Mouse (Mus musculus): ENCODE data around the gene Olfr391-ps. TPM values are rescaled to one million over a fixed set of nuclear protein-coding genes. Genes with fewer than 3 reads are reported as not detected.

Olfr391-ps gene
- not detected for total RNA-seq (2021)

DNA sequence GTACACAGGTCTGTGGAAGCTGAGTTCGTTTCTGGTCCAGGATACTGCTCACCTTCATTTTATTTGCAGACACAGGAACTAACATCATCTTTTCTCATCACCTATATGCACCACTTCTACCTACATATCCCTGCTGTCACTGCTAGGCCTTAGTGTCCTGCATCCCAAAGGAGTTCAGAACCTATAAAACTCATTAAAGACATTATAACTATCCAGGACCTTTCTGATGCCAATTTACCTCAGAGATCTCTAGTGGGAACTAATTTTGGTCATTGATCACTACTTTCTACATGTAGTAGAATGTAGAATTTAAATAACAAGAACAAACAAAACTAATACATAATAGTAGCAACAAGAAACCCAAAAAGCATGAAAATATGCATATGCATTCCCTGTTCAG is at the start of gene Olfr391-ps:
Gene Olfr391-ps, minus strand, starts transcription at position 101 of the 400 bp plus-strand sequence.
- intact Hi-C loops (cut with DNase I): no loop called here
- DNase-seq: no peak

DNA sequence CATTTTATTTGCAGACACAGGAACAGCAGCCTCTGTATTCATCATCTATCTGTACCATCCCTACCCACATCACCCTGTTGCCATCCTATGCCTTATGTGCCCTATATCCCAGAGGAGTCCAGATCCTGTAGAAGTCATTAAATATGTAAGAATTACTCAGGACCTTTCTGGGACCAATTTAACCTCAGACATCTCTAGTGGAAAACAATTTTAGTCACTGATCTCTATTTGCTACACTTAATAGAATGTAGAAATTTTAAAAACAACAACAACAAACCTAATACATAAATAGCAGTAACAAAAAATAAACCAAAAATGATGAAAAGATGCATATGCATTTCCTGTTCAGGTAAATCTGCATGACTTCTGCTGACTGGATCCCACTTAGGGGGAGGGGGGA is 48.5 kb upstream of the Olfr391-ps start, which contains the start of gene Olfr393:
Gene Olfr393, minus strand, starts transcription at position 101 of the 400 bp plus-strand sequence.
- intact Hi-C loops (cut with DNase I): no loop called here
- DNase-seq: no peak

DNA sequence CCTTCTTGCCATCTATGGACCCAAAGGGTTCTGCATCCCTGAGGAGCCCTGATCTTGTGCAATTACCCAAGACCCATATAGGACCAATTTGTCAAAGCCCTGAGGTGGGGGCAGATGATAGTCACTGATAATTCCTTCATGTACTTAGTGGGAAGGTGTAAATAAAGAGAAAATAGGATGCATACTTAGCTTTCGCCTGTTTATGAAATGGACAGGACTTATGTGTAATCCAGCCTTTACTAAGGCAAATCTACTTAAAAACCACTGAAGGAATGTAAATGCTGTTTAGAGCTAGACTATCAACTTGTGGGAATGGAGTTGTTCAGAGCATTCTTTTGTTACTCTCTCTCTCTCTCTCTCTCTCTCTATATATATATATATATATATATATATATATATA is 14.1 kb upstream of the Olfr391-ps start, which contains the start of gene Olfr392:
Gene Olfr392, minus strand, starts transcription at position 101 of the 400 bp plus-strand sequence.
- intact Hi-C loops (cut with DNase I): no loop called here
- no peak for DNase-seq

DNA sequence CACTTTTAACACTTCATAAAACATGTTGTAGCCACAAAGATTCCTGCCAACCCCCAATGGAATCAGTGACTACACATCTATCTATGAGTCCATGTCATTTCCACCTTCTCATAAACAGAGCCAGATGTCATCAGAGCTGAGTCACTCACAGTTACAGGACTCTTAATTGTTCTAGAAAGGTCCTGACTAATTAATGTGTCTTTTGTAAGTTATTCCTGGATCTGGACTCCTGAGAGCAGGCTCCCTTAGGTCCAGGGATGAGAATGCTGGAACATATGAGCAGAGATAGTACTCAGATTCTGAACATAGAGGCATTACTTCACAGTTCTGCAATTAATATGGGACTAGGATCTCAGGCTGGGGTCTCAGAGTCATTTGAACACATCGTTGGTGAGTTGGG is 20.2 kb downstream of the Olfr391-ps start, which contains the start of gene Olfr390:
Gene Olfr390, plus strand, starts transcription at position 301 of the 400 bp plus-strand sequence.
- intact Hi-C loops (cut with DNase I): no loop called here
- no peak for DNase-seq

DNA sequence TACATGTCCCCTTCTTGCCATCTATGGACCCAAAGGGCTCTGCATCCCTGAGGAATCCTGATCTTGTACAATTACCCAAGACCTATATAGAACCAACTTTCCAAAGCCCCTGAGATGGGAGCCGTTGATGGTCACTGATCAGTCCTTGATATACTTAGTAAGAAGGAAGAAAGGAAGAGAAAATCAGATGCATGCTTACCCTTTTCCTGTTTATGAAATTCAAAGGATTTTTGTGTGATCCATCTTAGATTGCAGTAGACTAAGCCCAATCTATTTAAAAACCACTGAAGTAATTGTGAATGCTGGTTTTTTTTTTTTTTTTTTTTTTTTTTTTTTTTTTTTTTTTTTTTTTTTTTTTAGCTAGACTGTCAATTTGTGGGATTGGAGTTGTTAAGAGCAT is 22.2 kb downstream of the Olfr391-ps start, which contains the start of gene Olfr389:
Gene Olfr389, minus strand, starts transcription at position 101 of the 400 bp plus-strand sequence.
- no peak for DNase-seq
- intact Hi-C loops (cut with DNase I): no loop called here

DNA sequence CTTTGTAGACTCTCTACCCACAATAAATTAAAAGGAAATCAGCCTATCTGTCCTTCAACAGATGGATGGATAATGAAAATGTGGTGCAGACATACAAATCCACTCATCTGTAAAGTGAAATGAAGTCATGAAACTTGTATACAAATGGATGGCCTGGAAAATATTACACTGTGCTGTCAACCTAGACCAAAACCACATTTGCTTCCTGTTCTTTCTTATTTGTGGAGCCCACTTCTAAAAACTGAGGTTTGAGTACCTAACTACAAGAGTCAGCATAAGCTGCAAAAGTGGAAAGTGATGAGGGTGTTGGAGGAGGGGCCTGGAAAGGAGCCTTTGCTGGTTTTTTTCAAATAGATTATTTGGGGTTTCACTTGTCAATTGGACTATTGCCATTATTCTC is 43.7 kb downstream of the Olfr391-ps start:
- no peak for DNase-seq
- intact Hi-C loops (cut with DNase I): no loop called here

Other genes starting within 250 kb of the Olfr391-ps start
- gene Olfr385, start 210.0 kb downstream of the Olfr391-ps start, total RNA-seq (2021): not detected
- not detected for gene Olfr384, start 204.5 kb downstream of the Olfr391-ps start, total RNA-seq (2021)
- gene Zfp735, start 114.3 kb downstream of the Olfr391-ps start, total RNA-seq (2021): not detected
- not detected for gene Olfr389, start 22.3 kb downstream of the Olfr391-ps start, total RNA-seq (2021)
- not detected for gene Olfr390, start 20.1 kb downstream of the Olfr391-ps start, total RNA-seq (2021)
- not detected for gene Olfr392, start 14.0 kb upstream of the Olfr391-ps start, total RNA-seq (2021)
- not detected for gene Olfr393, start 48.4 kb upstream of the Olfr391-ps start, total RNA-seq (2021)
- gene Olfr394, start 87.7 kb upstream of the Olfr391-ps start, total RNA-seq (2021): not detected
- not detected for gene Olfr395, start 106.2 kb upstream of the Olfr391-ps start, total RNA-seq (2021)
- not detected for gene Olfr23, start 133.6 kb upstream of the Olfr391-ps start, total RNA-seq (2021)
- not detected for gene Olfr397, start 157.8 kb upstream of the Olfr391-ps start, total RNA-seq (2021)
- not detected for gene Olfr398, start 187.4 kb upstream of the Olfr391-ps start, total RNA-seq (2021)

All from left cerebral cortex, postnatal 4 days (tissue).